Mouse (Mus musculus): ENCODE results near the gene Tapbp.
A peak's percentile ranks its signal among the peaks of the same experiment; 100 is the strongest.
"Not testable (repeated sequence)": the region's sequence is repeated elsewhere in the genome, so short reads cannot be mapped to it uniquely, and the experiment has no call there.

Tapbp gene

GRCm38 (mm10) chr17:33904835-33905234, 10.9 kb upstream of the Tapbp start, which contains the start of gene Platr17:
Gene Platr17, plus strand, starts transcription at chr17:33905135.
- not testable (repeated sequence) for DNase-seq (ENCODE audit: low spot score)

GRCm38 (mm10) chr17:33908331-33909076, 7.2 kb upstream of the Tapbp start:
- no peak for DNase-seq (ENCODE audit: low spot score)

- peak; percentile 98 for DNase-seq (ENCODE audit: low spot score)
Measured at GRCm38 (mm10) chr17:33909077-33909868, 6.4 kb upstream of the Tapbp start, which contains the start of gene Daxx. Gene Daxx, plus strand, starts transcription at chr17:33909414.

GRCm38 (mm10) chr17:33909869-33910250, 5.8 kb upstream of the Tapbp start:
- DNase-seq (ENCODE audit: low spot score): no peak

GRCm38 (mm10) chr17:33910346-33911051, 5.2 kb upstream of the Tapbp start:
- no peak for DNase-seq (ENCODE audit: low spot score)

GRCm38 (mm10) chr17:33911052-33911812, 4.5 kb upstream of the Tapbp start:
- no peak for DNase-seq (ENCODE audit: low spot score)

GRCm38 (mm10) chr17:33911813-33912414, 3.8 kb upstream of the Tapbp start:
- DNase-seq (ENCODE audit: low spot score): no peak

GRCm38 (mm10) chr17:33913264-33913663, 2.4 kb upstream of the Tapbp start:
- no peak for DNase-seq (ENCODE audit: low spot score)

GRCm38 (mm10) chr17:33913905-33914304, 1.8 kb upstream of the Tapbp start:
- DNase-seq (ENCODE audit: low spot score): no peak

GRCm38 (mm10) chr17:33914969-33915391, 719 bp upstream of the Tapbp start:
- DNase-seq (ENCODE audit: low spot score): no peak

- DNase-seq (ENCODE audit: low spot score): no peak
Measured at GRCm38 (mm10) chr17:33916294-33916693, 595 bp downstream of the Tapbp start.

GRCm38 (mm10) chr17:33916847-33917655, 1.4 kb downstream of the Tapbp start:
- DNase-seq (ENCODE audit: low spot score): no peak

GRCm38 (mm10) chr17:33917656-33918292, 2.1 kb downstream of the Tapbp start:
- no peak for DNase-seq (ENCODE audit: low spot score)

GRCm38 (mm10) chr17:33918293-33919203, 2.8 kb downstream of the Tapbp start:
- no peak for DNase-seq (ENCODE audit: low spot score)

GRCm38 (mm10) chr17:33919351-33920281, 3.9 kb downstream of the Tapbp start:
- peak; percentile 63 for DNase-seq (ENCODE audit: low spot score)

- peak; percentile 72 for DNase-seq (ENCODE audit: low spot score)
Measured at GRCm38 (mm10) chr17:33920282-33921097, 4.8 kb downstream of the Tapbp start.

- DNase-seq (ENCODE audit: low spot score): no peak
Measured at GRCm38 (mm10) chr17:33921361-33921760, 5.7 kb downstream of the Tapbp start.

Measured in ovary, postnatal 10 days (tissue).